Mouse (Mus musculus): ENCODE data around the gene Pdgfc. TPM values are rescaled to one million over a fixed set of nuclear protein-coding genes. Genes with fewer than 3 reads are reported as not detected.

The Pdgfc gene
- 5.4 and 7.4 TPM in 2 replicates for polyA plus RNA-seq (2016; fragmentation: Nextera tagmentation; extraction: Ambion mirVana)

DNA sequence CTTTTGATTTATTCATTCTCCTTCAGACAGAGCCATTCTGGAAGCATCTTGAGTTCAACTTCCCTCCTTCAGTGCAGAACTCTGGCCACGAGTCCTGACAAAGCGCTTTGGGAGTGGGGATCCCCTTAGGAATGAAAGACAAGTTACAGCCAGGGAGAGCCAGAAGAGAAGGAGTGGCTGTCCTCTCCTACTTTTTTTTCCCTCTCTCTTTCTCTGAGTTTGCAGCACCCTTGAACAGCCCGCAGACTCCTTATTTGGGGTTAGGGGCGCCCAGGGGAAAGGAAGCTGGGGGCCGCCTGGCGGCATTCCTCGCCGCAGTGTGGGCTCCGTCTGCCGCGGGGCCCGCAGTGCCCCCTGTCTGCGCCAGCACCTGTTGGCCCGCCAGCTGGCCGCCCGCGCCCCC, at the start of gene Pdgfc:
Gene Pdgfc, plus strand, starts transcription at position 266 of the 403 bp plus-strand sequence.
- 2% methylated on average over 14 of the region's 17 CpGs for WGBS
- ATAC-seq (ENCODE audit: low FRiP score, low read depth), result no peak
- Histone ChIP-seq H3K4me2 (replicated peaks) (peak within 1 kb of the TSS; percentile 91), H3K9ac (replicated peaks) (peak within 1 kb of the TSS; percentile 77), H3K27me3 (0 out of 2 replicates have a peak, but pooled peaks cover 3% of the 10 kb centered on the region), H3K27ac (replicated peaks) (peak within 1 kb of the TSS; percentile 73), H3K36me3 (no peaks in the 10 kb centered on the region), H3K9me3 (no peaks in the 10 kb centered on the region), H3K4me3 (peak within 1 kb of the TSS; percentile 77), H3K4me1 (0 out of 2 replicates have a peak, but pooled peaks cover 11% of the 10 kb centered on the region)

DNA sequence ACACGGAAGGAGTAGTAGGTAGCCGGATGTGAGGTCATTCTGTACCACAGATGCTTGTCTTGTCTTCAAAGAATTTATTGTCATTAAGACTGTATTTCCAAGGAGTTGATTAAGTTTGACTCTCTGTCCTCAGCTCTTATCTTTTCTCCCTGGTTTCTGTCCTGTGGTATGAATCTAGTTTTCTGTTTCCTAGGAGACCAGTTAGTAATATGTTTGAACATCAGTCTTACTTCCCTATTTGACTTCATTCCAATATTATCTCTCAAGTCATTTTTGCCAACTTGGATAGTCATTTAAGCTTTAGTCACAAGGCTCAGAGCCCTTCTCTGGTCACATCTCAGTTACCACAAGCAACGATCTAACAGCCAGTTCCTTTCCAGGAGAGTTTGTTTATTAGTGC, 27.0 kb upstream of the Pdgfc start:
- ATAC-seq (ENCODE audit: low FRiP score, low read depth), result no peak
- no peaks in the 10 kb centered on the region for H3K27me3 ChIP-seq
- no peaks in the 10 kb centered on the region for H3K4me1 ChIP-seq
- WGBS, result 88% methylated on average over 3 of the region's 3 CpGs
- no peaks in the 10 kb centered on the region for H3K9me3 ChIP-seq
- no peak overlapping the region for H3K4me2 ChIP-seq (replicated peaks)
- H3K4me3 ChIP-seq, result no peak overlapping the region
- H3K9ac ChIP-seq (replicated peaks), result no peak overlapping the region
- H3K27ac ChIP-seq (replicated peaks), result no peak overlapping the region
- no peaks in the 10 kb centered on the region for H3K36me3 ChIP-seq

- Histone ChIP-seq H3K27me3 (no peaks in the 10 kb centered on the region), H3K9me3 (no peaks in the 10 kb centered on the region), H3K4me2 (replicated peaks) (no peak overlapping the region), H3K36me3 (no peaks in the 10 kb centered on the region), H3K4me1 (no peaks in the 10 kb centered on the region), H3K9ac (replicated peaks) (no peak overlapping the region), H3K27ac (replicated peaks) (no peak overlapping the region), H3K4me3 (no peak overlapping the region)
- ATAC-seq (ENCODE audit: low FRiP score, low read depth), result no peak
- 83% methylated on average over 3 of the region's 3 CpGs for WGBS
Observed at GRCm38 (mm10) chr3:81009899-81010298, 26.3 kb upstream of the Pdgfc start.

- 84% methylated on average over 5 of the region's 5 CpGs for WGBS
- Histone ChIP-seq H3K4me2 (replicated peaks) (no peak overlapping the region), H3K9me3 (no peaks in the 10 kb centered on the region), H3K36me3 (no peaks in the 10 kb centered on the region), H3K27ac (replicated peaks) (no peak overlapping the region), H3K9ac (replicated peaks) (no peak overlapping the region), H3K4me3 (no peak overlapping the region), H3K4me1 (no peaks in the 10 kb centered on the region), H3K27me3 (no peaks in the 10 kb centered on the region)
- no peak for ATAC-seq (ENCODE audit: low FRiP score, low read depth)
Observed at GRCm38 (mm10) chr3:81017385-81018051, 18.7 kb upstream of the Pdgfc start.

GRCm38 (mm10) chr3:81020064-81020463, 16.2 kb upstream of the Pdgfc start:
- no peaks in the 10 kb centered on the region for H3K9me3 ChIP-seq
- no peak overlapping the region for H3K27ac ChIP-seq (replicated peaks)
- WGBS, result 58% methylated on average over 1 of the region's 1 CpGs
- no peak overlapping the region for H3K9ac ChIP-seq (replicated peaks)
- no peak overlapping the region for H3K4me2 ChIP-seq (replicated peaks)
- no peaks in the 10 kb centered on the region for H3K4me1 ChIP-seq
- ATAC-seq (ENCODE audit: low FRiP score, low read depth), result no peak
- H3K36me3 ChIP-seq, result no peaks in the 10 kb centered on the region
- H3K27me3 ChIP-seq, result no peaks in the 10 kb centered on the region
- H3K4me3 ChIP-seq, result no peak overlapping the region

GRCm38 (mm10) chr3:81021783-81022182, 14.4 kb upstream of the Pdgfc start:
- no peak overlapping the region for H3K27ac ChIP-seq (replicated peaks)
- no peaks in the 10 kb centered on the region for H3K4me1 ChIP-seq
- H3K4me2 ChIP-seq (replicated peaks), result no peak overlapping the region
- WGBS, result 89% methylated on average over 6 of the region's 6 CpGs
- no peak overlapping the region for H3K4me3 ChIP-seq
- no peaks in the 10 kb centered on the region for H3K9me3 ChIP-seq
- H3K9ac ChIP-seq (replicated peaks), result no peak overlapping the region
- 0 out of 2 replicates have a peak, but pooled peaks have one; percentile 20 for ATAC-seq (ENCODE audit: low FRiP score, low read depth)
- no peaks in the 10 kb centered on the region for H3K27me3 ChIP-seq
- no peaks in the 10 kb centered on the region for H3K36me3 ChIP-seq

GRCm38 (mm10) chr3:81022266-81022665, 13.9 kb upstream of the Pdgfc start:
- Histone ChIP-seq H3K36me3 (no peaks in the 10 kb centered on the region), H3K27ac (replicated peaks) (no peak overlapping the region), H3K4me2 (replicated peaks) (no peak overlapping the region), H3K4me3 (no peak overlapping the region), H3K9ac (replicated peaks) (no peak overlapping the region), H3K9me3 (no peaks in the 10 kb centered on the region), H3K27me3 (no peaks in the 10 kb centered on the region), H3K4me1 (no peaks in the 10 kb centered on the region)
- no peak for ATAC-seq (ENCODE audit: low FRiP score, low read depth)
- 91% methylated on average over 5 of the region's 5 CpGs for WGBS

DNA sequence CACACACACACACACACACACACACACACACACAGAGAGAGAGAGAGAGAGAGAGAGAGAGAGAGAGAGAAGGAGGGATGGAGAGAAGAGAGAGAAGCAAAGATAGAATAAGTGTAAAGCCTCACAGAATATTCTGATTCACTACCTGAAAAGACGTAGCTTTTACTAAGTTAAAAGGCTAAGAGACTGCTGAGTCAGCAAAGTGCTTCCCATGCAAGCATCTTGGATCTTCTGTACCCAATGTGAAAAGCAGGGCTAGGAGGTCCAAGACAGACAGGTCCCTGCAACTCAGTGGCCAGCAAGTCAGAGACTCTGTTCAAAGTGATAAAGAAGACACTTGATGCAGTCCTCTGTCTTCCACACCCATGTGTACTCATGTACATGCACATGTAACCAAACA, 13.4 kb upstream of the Pdgfc start:
- H3K4me2 ChIP-seq (replicated peaks), result no peak overlapping the region
- H3K9me3 ChIP-seq, result no peaks in the 10 kb centered on the region
- WGBS, result 68% methylated on average over 1 of the region's 1 CpGs
- no peaks in the 10 kb centered on the region for H3K27me3 ChIP-seq
- ATAC-seq (ENCODE audit: low FRiP score, low read depth), result no peak
- no peak overlapping the region for H3K9ac ChIP-seq (replicated peaks)
- no peak overlapping the region for H3K4me3 ChIP-seq
- H3K36me3 ChIP-seq, result no peaks in the 10 kb centered on the region
- H3K27ac ChIP-seq (replicated peaks), result no peak overlapping the region
- H3K4me1 ChIP-seq, result no peaks in the 10 kb centered on the region

- H3K27me3 ChIP-seq, result no peaks in the 10 kb centered on the region
- no peak overlapping the region for H3K4me2 ChIP-seq (replicated peaks)
- no peak overlapping the region for H3K27ac ChIP-seq (replicated peaks)
- no peaks in the 10 kb centered on the region for H3K36me3 ChIP-seq
- no peaks in the 10 kb centered on the region for H3K4me1 ChIP-seq
- no peaks in the 10 kb centered on the region for H3K9me3 ChIP-seq
- H3K4me3 ChIP-seq, result no peak overlapping the region
- 28% methylated on average over 1 of the region's 1 CpGs for WGBS
- peak; percentile 63; the same call in 1 of the 2 replicates for ATAC-seq (ENCODE audit: low FRiP score, low read depth)
- no peak overlapping the region for H3K9ac ChIP-seq (replicated peaks)
Observed at GRCm38 (mm10) chr3:81023568-81023967, 12.6 kb upstream of the Pdgfc start.

DNA sequence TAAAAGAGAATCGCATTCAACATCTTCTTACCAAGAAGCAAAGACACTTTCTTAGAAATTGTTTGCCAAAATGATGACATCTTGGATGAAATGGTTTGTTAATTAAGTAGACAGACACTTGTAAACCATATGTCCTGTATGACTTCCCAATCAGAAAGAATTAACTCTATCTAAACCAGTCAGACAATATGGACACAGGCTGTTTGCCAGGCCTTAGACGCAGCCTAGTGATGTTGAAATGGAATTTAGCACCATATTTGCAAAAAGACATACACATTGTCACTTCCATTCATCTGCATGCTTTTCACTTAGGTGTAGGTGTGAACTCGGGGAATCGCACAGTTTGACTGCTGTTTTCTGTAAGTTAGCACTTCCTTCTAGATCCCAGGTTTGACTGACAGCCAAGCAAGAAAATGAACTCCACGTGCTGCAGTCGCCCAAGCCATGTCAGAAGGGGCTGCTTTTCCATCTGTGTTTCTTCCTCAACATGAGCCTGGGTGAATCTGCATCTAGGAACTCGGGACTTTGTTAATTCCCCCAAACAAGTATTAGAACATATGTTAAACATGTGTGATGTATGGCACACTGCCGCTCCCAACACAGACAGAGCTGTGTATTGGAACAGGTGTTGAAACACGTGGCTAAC, 10.5 kb upstream of the Pdgfc start:
- H3K9me3 ChIP-seq, result no peaks in the 10 kb centered on the region
- H3K4me1 ChIP-seq, result no peaks in the 10 kb centered on the region
- WGBS, result 74% methylated on average over 9 of the region's 9 CpGs
- no peak overlapping the region for H3K4me2 ChIP-seq (replicated peaks)
- no peak overlapping the region for H3K4me3 ChIP-seq
- no peak for ATAC-seq (ENCODE audit: low FRiP score, low read depth)
- H3K36me3 ChIP-seq, result no peaks in the 10 kb centered on the region
- no peak overlapping the region for H3K27ac ChIP-seq (replicated peaks)
- no peaks in the 10 kb centered on the region for H3K27me3 ChIP-seq
- no peak overlapping the region for H3K9ac ChIP-seq (replicated peaks)

DNA sequence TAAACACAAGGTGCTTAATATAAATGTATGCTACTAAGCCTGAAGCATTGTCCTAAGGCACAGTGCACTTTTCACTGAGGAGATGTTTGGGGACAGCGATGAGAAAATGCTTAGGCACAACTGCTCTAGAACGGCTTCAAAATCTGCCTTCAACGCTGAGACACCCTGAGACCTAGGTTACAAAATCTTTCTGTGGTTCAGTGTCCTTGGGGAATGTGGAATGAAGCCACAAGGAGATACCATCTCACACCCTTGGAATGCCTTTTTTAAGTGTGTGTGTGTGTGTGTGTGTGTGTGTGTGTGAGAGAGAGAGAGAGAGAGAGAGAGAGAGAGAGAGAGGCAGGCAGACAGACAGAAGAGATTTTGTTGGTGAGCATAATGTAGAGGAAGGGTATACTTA, 7.9 kb upstream of the Pdgfc start:
- H3K4me1 ChIP-seq, result no peaks in the 10 kb centered on the region
- H3K4me2 ChIP-seq (replicated peaks), result no peak overlapping the region
- no peak overlapping the region for H3K4me3 ChIP-seq
- H3K9ac ChIP-seq (replicated peaks), result no peak overlapping the region
- H3K27ac ChIP-seq (replicated peaks), result no peak overlapping the region
- no peak for ATAC-seq (ENCODE audit: low FRiP score, low read depth)
- no peaks in the 10 kb centered on the region for H3K36me3 ChIP-seq
- no peaks in the 10 kb centered on the region for H3K9me3 ChIP-seq
- 87% methylated on average over 3 of the region's 3 CpGs for WGBS
- no peaks in the 10 kb centered on the region for H3K27me3 ChIP-seq

GRCm38 (mm10) chr3:81029321-81029720, 6.9 kb upstream of the Pdgfc start:
- Histone ChIP-seq H3K27me3 (no peaks in the 10 kb centered on the region), H3K9me3 (no peaks in the 10 kb centered on the region), H3K4me1 (no peaks in the 10 kb centered on the region), H3K27ac (replicated peaks) (no peak overlapping the region), H3K4me3 (no peak overlapping the region), H3K4me2 (replicated peaks) (no peak overlapping the region), H3K9ac (replicated peaks) (no peak overlapping the region), H3K36me3 (no peaks in the 10 kb centered on the region)
- 76% methylated on average over 4 of the region's 4 CpGs for WGBS
- ATAC-seq (ENCODE audit: low FRiP score, low read depth), result no peak
